Mouse (Mus musculus) left cerebral cortex, postnatal 10 days (tissue): ENCODE measurements around the gene 4931414P19Rik. TPM values are rescaled to one million over a fixed set of nuclear protein-coding genes. Genes with fewer than 3 reads are reported as not detected.

Experiments
- DNase-seq, 2 experiments: peaks; one replicate each; pipeline ENCODE4 v3.0.0; 2021 to 2022; ENCODE audit warnings: low spot score in 2 of 2, mixed read lengths in 1 of 2; ENCODE audit errors: extremely low spot score in 1 of 2
- intact Hi-C: fragments of 180-260 bp; cut with DNase I; formaldehyde crosslinking; loops from one replicate; pipeline ENCODE4 v1.15.1; 2025
- total RNA-seq, 2 experiments: library from RNA; stranded (reverse); gene quantifications; 2 replicates each; pipeline ENCODE4 v1.2.3; 2021

Gene 4931414P19Rik
- total RNA-seq, 2 experiments from 2014 or later, result 3.6 to 5.8 TPM

DNA sequence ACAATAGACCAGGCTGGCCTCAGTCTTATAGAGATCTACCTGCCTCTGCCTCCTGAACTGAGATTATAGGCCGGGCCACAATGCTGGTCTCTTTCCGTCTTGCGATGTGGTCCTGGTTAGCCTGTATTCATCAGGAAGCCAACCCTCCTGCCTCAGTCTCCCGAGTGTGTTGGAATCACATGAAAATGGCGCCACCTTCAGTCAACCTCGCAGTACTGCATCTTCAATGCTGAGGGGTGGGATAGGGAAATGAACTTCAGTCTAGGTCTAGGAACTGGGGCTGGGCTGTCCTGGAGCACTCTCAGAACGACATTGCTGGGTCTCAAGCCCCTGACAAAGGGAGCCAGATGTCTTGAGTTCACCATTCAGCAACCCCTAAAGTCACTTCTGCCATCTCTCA lies 8.7 kb downstream of the 4931414P19Rik start:
- intact Hi-C loops, result no loop called here
- DNase-seq, result no peak

DNA sequence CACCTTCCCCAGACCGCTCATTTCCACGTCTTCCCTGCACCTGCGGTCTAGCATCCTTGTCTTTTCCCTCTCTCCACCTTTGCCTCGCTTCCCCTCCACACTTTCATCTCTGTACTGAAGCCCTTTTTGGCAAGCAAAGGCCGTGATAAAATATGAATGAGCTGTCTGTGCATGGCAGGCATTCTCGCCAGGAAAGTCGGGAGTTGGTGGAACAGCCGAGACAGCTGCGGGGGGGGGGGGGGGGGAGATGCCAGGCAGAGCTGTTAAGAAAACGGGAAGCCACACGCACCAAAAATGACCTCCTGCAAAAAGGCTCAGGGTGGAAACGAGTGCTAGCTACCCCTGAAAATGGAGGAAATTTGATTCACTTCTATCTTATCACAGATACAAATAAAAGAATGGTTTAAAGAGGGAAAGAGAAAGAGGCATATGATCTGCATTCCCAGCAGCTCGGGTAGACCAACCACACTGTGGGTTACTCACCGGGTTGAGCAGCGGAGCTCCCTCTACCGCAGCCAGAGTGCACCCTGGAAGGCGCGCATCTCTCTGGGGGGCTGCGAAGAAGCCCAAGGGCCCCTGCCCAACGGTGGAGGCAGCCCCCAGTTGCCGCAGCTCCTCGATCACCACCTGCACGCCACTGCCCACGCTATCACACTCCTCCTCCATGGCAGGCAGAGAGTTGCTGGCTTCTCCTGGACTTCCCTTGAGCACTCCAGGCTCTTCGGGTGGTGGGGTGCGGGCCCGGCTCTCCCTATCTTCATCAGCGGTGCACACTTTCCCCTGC lies 11.0 kb downstream of the 4931414P19Rik start:
- intact Hi-C loops, result no loop called here
- no peak for DNase-seq

GRCm38 (mm10) chr14:54594055-54594454 lies 11.7 kb downstream of the 4931414P19Rik start:
- intact Hi-C loops, result no loop called here
- no peak for DNase-seq

DNA sequence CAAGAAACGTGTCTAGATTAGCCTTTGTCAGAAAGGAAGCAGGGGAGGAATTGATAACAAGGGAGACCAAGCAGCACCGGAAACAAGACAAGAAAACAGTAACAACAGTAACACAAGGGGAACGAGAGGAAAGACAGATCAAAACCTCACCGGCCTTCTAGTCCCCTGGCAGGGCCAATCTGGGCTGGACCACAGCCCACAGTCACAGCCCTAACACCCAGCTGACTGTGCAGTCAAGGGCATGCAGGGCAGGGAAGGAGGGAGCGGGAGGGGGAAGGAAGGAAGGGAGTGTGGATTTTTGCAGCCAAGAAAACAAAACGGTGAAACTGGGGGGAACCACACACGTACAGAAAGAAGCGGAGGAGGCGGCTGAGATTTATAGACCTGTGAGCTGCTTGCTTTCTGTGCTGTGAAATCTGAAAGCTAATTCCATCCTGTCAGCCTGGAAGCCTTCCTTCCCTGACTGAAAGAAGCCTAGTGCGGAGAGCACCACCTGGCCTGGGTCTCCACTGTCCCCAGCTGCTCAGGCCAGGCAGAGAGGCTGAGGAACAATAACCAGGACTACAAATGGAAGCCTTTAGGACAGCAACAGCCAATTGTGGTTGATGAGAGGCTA lies 13.4 kb downstream of the 4931414P19Rik start:
- intact Hi-C loops, result no loop called here
- DNase-seq, result peak; percentile 56 to 61

- intact Hi-C loops, result no loop called here
- DNase-seq, result no peak
Observed at GRCm38 (mm10) chr14:54591056-54591455, 14.7 kb downstream of the 4931414P19Rik start.

DNA sequence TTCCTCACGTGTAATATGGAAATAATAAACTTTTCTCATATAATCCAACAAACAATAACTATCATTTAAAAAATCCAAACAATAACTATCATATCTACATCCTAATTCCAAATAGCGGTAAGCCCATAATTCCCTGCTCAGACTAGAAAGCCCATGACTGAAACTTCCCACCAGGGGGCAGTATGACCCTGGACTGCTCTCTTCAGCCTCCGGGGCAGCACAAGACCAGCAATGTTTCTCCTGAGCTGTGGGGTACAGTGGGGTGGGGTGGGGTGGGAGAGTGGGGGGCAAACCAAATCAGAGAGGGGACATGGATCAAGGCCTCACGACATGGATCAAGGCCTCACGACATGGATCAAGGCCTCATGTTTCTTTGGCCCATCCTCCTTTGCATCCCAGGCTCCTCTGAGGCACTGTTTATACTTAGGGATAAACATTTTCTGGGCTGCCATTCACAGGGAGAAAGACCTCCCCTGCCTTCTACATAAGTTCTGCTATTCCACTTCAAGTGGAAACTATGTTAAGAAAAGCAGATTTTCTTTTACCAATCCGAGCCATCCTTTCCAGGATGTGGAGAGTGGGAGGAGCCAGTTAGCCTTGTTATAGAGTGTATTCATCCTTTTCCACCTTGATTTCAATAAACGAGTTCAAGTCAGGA lies 22.0 kb downstream of the 4931414P19Rik start:
- intact Hi-C loops, result loop anchor here (5.0 kb wide), 1 partner anchor 33 kb away; the partner anchor contains the start of gene Psmb5
- DNase-seq, result peak in 1 of 2 experiments; percentile 73

DNA sequence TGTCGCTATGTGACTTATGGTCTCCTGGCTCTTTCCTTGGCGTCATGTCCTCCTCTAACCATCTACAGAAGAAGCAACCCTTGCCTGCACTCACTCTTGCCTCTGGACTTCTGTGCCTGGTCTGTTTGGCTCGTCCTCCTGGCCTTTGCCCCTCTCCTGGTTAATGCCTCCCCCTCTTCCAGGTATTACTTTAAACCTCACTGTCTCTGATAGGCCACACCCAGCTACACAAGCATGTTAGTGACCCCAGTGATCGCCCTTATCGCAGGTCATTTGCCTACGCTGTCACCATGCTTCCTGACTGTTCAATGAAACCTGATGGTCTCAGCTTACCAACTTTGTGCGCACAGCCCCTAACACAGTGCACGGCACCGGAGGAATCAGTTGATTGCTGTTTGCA lies 23.3 kb downstream of the 4931414P19Rik start:
- DNase-seq, result no peak
- intact Hi-C loops, result loop anchor here (5.0 kb wide), 1 partner anchor 35 kb away; the partner anchor contains the start of gene Psmb5

GRCm38 (mm10) chr14:54579638-54580037 lies 26.2 kb downstream of the 4931414P19Rik start:
- intact Hi-C loops, result loop anchor here (5.0 kb wide), 1 partner anchor 38 kb away; the partner anchor contains the start of gene Psmb5
- DNase-seq, result no peak

DNA sequence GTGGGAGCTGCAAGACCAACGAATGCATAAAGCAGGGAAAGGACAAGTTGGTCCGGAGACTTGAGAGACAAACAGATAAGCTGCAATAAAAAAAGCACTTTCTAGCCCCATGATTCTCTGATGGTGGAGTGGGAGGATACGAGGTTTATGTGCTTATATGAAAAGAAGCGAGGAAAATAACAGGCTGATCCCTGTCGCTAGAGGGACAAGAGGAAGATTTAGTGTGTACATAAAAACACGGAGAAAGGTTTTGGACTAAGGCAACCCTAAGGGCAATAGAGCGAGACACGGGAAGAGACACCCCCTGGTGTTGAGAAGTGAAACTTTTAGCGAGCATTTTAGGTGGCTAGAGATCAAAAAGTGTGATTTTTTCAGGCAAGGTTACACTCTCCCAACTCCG lies 27.7 kb downstream of the 4931414P19Rik start:
- intact Hi-C loops, result no loop called here
- DNase-seq, result no peak

GRCm38 (mm10) chr14:54577089-54577982 lies 28.5 kb downstream of the 4931414P19Rik start, which contains the start of gene Ajuba:
Gene Ajuba, minus strand, starts transcription at chr14:54577558.
- peak; percentile 71 to 93 for DNase-seq
- intact Hi-C loops, result no loop called here

DNA sequence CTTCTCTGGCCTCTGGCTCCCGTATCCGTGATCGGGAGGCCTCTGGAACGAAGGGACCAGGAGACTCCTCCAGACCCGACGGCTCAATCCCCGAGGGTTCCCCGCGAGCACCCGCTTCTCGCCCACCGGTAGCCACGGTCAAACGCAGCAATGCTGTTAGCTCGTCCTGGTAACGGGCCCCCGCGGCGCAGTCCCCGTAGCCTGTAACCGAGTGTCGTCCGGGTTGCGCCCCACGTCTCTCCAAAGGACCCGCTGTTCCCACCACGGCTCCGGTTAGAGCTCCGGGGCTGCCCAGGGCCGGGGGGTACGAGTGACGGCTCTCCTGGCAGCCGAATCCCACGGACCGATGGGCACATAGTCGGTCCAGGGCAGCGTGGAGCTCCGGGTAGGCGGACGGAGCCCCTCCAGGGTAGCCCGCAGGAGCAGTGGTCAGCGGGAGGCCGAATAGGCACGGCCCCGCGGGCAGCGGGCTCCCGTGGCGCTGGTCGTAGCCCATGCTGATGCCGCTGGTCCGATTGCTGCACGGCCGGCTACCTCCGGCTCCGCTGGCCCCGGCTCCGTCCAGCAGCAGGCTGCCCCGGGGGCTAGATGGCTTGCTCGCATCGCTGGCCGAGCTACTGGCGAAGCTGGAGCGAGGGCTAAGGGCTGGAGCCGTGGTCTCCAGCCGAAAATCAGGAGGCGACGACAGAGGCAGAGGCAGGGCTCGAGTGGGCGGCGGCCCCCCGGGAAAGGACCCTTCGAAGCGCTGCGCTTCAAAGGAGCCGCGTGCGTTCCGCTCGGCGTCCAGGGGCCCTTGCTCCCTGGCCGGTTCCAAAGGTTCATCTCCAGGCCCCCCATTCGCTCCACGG lies 29.3 kb downstream of the 4931414P19Rik start:
- DNase-seq, result peak in 1 of 2 experiments; percentile 49
- intact Hi-C loops, result no loop called here

- intact Hi-C loops, result no loop called here
- peak in 1 of 2 experiments; percentile 91 for DNase-seq
Observed at GRCm38 (mm10) chr14:54575631-54576030, 30.2 kb downstream of the 4931414P19Rik start.

DNA sequence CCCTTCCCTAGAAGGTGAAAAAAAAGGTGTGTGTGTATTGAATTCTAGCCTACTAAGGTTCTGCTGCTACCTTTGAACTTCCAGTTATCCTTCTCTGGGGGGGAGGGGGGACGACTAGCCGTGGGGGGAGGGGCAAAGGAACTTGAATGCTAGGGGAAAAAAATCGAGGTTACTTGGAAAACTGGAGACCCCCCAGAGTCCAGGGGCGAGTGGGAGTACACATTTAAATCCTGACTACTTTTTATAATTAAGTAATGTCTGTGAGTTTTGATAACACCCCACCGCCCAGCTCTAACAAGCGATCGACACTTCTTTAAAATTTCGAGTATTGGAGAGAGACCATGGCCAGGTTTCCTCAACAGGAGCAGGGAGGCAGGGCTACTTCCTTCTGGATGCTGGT lies 30.8 kb downstream of the 4931414P19Rik start:
- no peak for DNase-seq
- intact Hi-C loops, result no loop called here

DNA sequence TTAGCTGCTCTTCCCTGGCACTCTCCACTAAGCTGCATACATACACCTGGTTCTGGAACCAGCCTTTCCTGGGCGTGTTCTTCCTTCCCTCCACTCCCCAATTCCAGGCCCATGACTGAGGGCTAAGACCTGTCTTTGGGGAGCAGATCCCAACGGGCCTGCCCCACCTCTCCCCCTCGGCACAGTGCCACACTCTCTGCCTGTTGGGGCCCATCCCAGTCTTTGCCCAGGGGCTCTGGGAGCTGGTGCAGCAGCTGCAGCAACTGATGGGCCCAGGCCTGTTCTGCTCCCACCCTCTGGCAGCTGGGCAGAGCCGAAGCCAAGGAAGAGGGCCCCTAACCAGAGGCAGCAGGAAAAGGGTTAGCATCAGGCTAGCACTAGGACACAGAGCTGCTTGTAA lies 31.5 kb downstream of the 4931414P19Rik start:
- intact Hi-C loops, result no loop called here

GRCm38 (mm10) chr14:54572790-54573736 lies 32.7 kb downstream of the 4931414P19Rik start:
- intact Hi-C loops, result no loop called here
- peak in 1 of 2 experiments; percentile 54 for DNase-seq

More for the DNA sequence above, 31.5 kb downstream of the 4931414P19Rik start:
- peak in 1 of 2 experiments; percentile 41 for DNase-seq

- intact Hi-C loops, result no loop called here
- DNase-seq, result no peak
Observed at GRCm38 (mm10) chr14:54572122-54572521, 33.7 kb downstream of the 4931414P19Rik start.
